Mouse (Mus musculus): ENCODE measurements around the gene 2010315B03Rik. TPM values are rescaled to one million over a fixed set of nuclear protein-coding genes. Genes with fewer than 3 reads are reported as not detected.

2010315B03Rik gene
- 1.1 and 1.5 TPM in 2 replicates for total RNA-seq (2012; rRNA removed)

DNA sequence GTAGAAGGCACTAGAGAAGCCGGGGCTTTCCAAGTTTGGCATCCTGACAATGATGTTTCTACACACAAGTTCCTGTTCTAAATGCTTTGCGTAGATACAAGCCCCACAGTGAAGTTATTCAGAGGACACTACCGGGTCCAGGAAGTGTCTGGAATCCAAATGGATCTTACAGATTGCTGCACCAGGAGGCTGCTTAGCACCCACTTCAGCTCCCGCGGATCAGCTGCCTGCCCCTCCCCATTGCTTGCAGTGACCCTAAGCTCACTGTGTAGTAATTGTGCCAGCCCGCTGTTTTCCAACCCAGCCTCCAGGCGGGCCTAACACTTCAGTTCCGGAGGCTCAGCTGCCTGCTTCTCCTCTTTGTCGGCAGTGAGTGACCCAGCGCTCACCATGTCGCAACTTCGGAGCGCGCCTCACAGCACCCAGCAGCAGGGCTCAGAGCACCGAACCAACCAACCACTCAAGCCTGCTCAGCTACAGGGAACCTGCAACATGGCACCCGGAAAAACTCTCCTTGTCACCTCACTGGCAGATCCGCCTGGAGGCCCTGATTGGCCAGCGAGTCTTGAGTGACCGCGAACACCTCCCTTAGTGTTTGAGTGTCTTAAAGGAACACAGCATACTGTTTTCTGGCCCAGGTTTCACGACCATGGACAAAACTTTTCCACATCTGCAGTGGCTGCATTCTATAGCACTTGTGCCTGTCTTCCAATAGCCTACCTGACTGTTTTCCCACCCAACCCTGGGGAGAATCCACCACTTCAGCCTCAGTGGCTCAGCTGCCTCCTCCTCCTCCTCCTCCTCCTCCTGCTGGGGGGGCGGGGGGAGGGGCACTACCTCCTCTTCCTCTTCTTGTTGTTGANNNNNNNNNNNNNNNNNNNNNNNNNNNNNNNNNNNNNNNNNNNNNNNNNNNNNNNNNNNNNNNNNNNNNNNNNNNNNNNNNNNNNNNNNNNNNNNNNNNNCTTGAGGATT is at the start of gene 2010315B03Rik:
TSS of gene 2010315B03Rik (minus strand) at position 526 of the 972 bp plus-strand sequence.
- no peaks in the 10 kb centered on the region for H3K36me3 ChIP-seq (ENCODE audit: control insufficient read depth, insufficient read depth, low read length, poor library complexity, severe bottlenecking)
- H3K9me3 ChIP-seq (ENCODE audit: control insufficient read depth, insufficient read depth, low read depth, low read length): no peaks in the 10 kb centered on the region
- in situ Hi-C loops (cut with MboI; ENCODE audit: low sequenced_read_pairs in 2 of 2, unreplicated experiment in 2 of 2): no loop called here
- no peak for TF ChIP-seq CHD2 (IDR thresholded peaks at IDR 0.05; ENCODE audit: low read depth, low read length)
- no peak for TF ChIP-seq ZNF384 (IDR thresholded peaks at IDR 0.05; ENCODE audit: low read depth, low read length)
- TF ChIP-seq ZC3H11A (IDR thresholded peaks at IDR 0.05; ENCODE audit: borderline replicate concordance, low read depth, low read length): no peak
- no peak for TF ChIP-seq HCFC1 (IDR thresholded peaks at IDR 0.05; ENCODE audit: borderline replicate concordance, insufficient read depth, low read length)
- TF ChIP-seq MAFK (IDR thresholded peaks at IDR 0.05; ENCODE audit: insufficient read depth, low read depth, low read length): no peak
- H3K27ac ChIP-seq (ENCODE audit: insufficient read depth, low read depth, low read length, poor library complexity, severe bottlenecking): no peak within 1 kb of the TSS
- no peaks in the 10 kb centered on the region for H3K4me1 ChIP-seq (ENCODE audit: control insufficient read depth in 2 of 2, insufficient read depth in 2 of 2, low read length in 2 of 2, poor library complexity in 1 of 2)
- H3K4me3 ChIP-seq (ENCODE audit: insufficient read depth in 1 of 2, low read depth in 1 of 2, low read length in 2 of 2, poor library complexity in 1 of 2, severe bottlenecking in 1 of 2): peak within 1 kb of the TSS; percentile 73 to 81
- H3K9ac ChIP-seq (ENCODE audit: insufficient read depth, low read depth, low read length, poor library complexity, severe bottlenecking): peak within 1 kb of the TSS; percentile 72
- DNase-seq (ENCODE audit: low read depth, low spot score): peak; percentile 50

DNA sequence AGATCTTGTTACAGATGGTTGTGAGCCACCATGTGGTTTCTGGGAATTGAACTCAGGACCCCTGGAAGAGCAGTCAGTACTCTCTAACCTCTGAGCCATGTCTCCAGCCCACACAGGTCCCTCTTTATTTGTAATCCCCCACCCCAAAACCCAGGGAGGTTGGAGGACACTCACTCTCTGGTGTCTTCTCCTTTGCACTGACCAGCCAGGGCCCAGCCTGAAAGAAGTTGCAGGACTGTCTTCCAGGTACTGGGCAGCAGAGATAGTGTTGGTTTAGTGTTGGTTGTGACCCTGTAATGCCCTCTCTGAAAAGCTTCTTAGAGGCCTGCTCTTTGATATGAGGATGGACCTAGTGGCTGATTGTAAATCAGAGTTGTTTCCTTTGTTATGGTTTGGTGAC is 994 bp downstream of the 2010315B03Rik start:
- Histone ChIP-seq H3K36me3 (ENCODE audit: control insufficient read depth, insufficient read depth, low read length, poor library complexity, severe bottlenecking) (no peaks in the 10 kb centered on the region), H3K4me1 (ENCODE audit: control insufficient read depth in 2 of 2, insufficient read depth in 2 of 2, low read length in 2 of 2, poor library complexity in 1 of 2) (no peaks in the 10 kb centered on the region), H3K27ac (ENCODE audit: insufficient read depth, low read depth, low read length, poor library complexity, severe bottlenecking) (no peak overlapping the region), H3K9me3 (ENCODE audit: control insufficient read depth, insufficient read depth, low read depth, low read length) (no peaks in the 10 kb centered on the region), H3K9ac (ENCODE audit: insufficient read depth, low read depth, low read length, poor library complexity, severe bottlenecking) (no peak overlapping the region), H3K4me3 (ENCODE audit: insufficient read depth in 1 of 2, low read depth in 1 of 2, low read length in 2 of 2, poor library complexity in 1 of 2, severe bottlenecking in 1 of 2) (peak overlapping the region in 1 of 2 experiments; percentile 73; a peak in 1 of 4 replicates)
- DNase-seq (ENCODE audit: low read depth, low spot score): no peak
- TF ChIP-seq ZNF384 (IDR thresholded peaks at IDR 0.05; ENCODE audit: low read depth, low read length): no peak
- TF ChIP-seq ZC3H11A (IDR thresholded peaks at IDR 0.05; ENCODE audit: borderline replicate concordance, low read depth, low read length): no peak
- in situ Hi-C loops (cut with MboI; ENCODE audit: low sequenced_read_pairs in 2 of 2, unreplicated experiment in 2 of 2): no loop called here

GRCm38 (mm10) chr9:124288329-124288728 is 24.2 kb downstream of the 2010315B03Rik start:
- H3K4me3 ChIP-seq (ENCODE audit: insufficient read depth in 1 of 2, low read depth in 1 of 2, low read length in 2 of 2, poor library complexity in 1 of 2, severe bottlenecking in 1 of 2): no peak overlapping the region
- H3K9me3 ChIP-seq (ENCODE audit: control insufficient read depth, insufficient read depth, low read depth, low read length): no peaks in the 10 kb centered on the region
- H3K36me3 ChIP-seq (ENCODE audit: control insufficient read depth, insufficient read depth, low read length, poor library complexity, severe bottlenecking): no peaks in the 10 kb centered on the region
- no peaks in the 10 kb centered on the region for H3K4me1 ChIP-seq (ENCODE audit: control insufficient read depth in 2 of 2, insufficient read depth in 2 of 2, low read length in 2 of 2, poor library complexity in 1 of 2)
- no peak overlapping the region for H3K9ac ChIP-seq (ENCODE audit: insufficient read depth, low read depth, low read length, poor library complexity, severe bottlenecking)
- in situ Hi-C loops (cut with MboI; ENCODE audit: low sequenced_read_pairs in 2 of 2, unreplicated experiment in 2 of 2): no loop called here
- H3K27ac ChIP-seq (ENCODE audit: insufficient read depth, low read depth, low read length, poor library complexity, severe bottlenecking): no peak overlapping the region
- no peak for DNase-seq (ENCODE audit: low read depth, low spot score)
- TF ChIP-seq ZNF384 (IDR thresholded peaks at IDR 0.05; ENCODE audit: low read depth, low read length) (no peak), ZC3H11A (IDR thresholded peaks at IDR 0.05; ENCODE audit: borderline replicate concordance, low read depth, low read length) (no peak), HCFC1 (IDR thresholded peaks at IDR 0.05; ENCODE audit: borderline replicate concordance, insufficient read depth, low read length) (no peak), CHD2 (IDR thresholded peaks at IDR 0.05; ENCODE audit: low read depth, low read length) (no peak), MAFK (IDR thresholded peaks at IDR 0.05; ENCODE audit: insufficient read depth, low read depth, low read length) (no peak)

GRCm38 (mm10) chr9:124281912-124282686 is 30.4 kb downstream of the 2010315B03Rik start:
- Histone ChIP-seq H3K4me3 (ENCODE audit: insufficient read depth in 1 of 2, low read depth in 1 of 2, low read length in 2 of 2, poor library complexity in 1 of 2, severe bottlenecking in 1 of 2) (peak overlapping the region; percentile 81 to 92), H3K36me3 (ENCODE audit: control insufficient read depth, insufficient read depth, low read length, poor library complexity, severe bottlenecking) (no peaks in the 10 kb centered on the region; the same call in 1 of the 2 replicates), H3K27ac (ENCODE audit: insufficient read depth, low read depth, low read length, poor library complexity, severe bottlenecking) (no peak overlapping the region), H3K4me1 (ENCODE audit: control insufficient read depth in 2 of 2, insufficient read depth in 2 of 2, low read length in 2 of 2, poor library complexity in 1 of 2) (no peaks in the 10 kb centered on the region), H3K9me3 (ENCODE audit: control insufficient read depth, insufficient read depth, low read depth, low read length) (no peaks in the 10 kb centered on the region), H3K9ac (ENCODE audit: insufficient read depth, low read depth, low read length, poor library complexity, severe bottlenecking) (peak overlapping the region; percentile 83)
- in situ Hi-C loops (cut with MboI; ENCODE audit: low sequenced_read_pairs in 2 of 2, unreplicated experiment in 2 of 2): no loop called here
- DNase-seq (ENCODE audit: low read depth, low spot score): peak; percentile 79
- no peak for TF ChIP-seq MAFK (IDR thresholded peaks at IDR 0.05; ENCODE audit: insufficient read depth, low read depth, low read length)
- TF ChIP-seq ZC3H11A (IDR thresholded peaks at IDR 0.05; ENCODE audit: borderline replicate concordance, low read depth, low read length): no peak
- TF ChIP-seq HCFC1 (IDR thresholded peaks at IDR 0.05; ENCODE audit: borderline replicate concordance, insufficient read depth, low read length): no peak
- TF ChIP-seq CHD2 (IDR thresholded peaks at IDR 0.05; ENCODE audit: low read depth, low read length): 0 out of 2 replicates have a peak, but pooled peaks have one; percentile 33
- no peak for TF ChIP-seq ZNF384 (IDR thresholded peaks at IDR 0.05; ENCODE audit: low read depth, low read length)

All from ES-E14 (cell line).